Mouse (Mus musculus) adrenal gland, postnatal 4 days (tissue): Measurements from ENCODE around the gene Epn2. TPM values are rescaled to one million over a fixed set of nuclear protein-coding genes. Genes with fewer than 3 reads are reported as not detected.
"Not testable (repeated sequence)": the region's sequence is repeated elsewhere in the genome, so short reads cannot be mapped to it uniquely, and the experiment has no call there.

Source experiments
- DNase-seq, 2 experiments: peaks; one replicate each; pipeline ENCODE4 v3.0.0; 2021 to 2022; ENCODE audit warnings: low spot score in 2 of 2, mixed read lengths in 2 of 2
- total RNA-seq, 2 experiments: library from RNA; stranded (reverse); gene quantifications; 2 replicates each; pipeline ENCODE4 v1.2.3; 2021

Gene Epn2
- total RNA-seq, 2 experiments from 2014 or later = 38.5 to 44.2 TPM

- DNase-seq = no peak
These were observed 13.6 kb upstream of the Epn2 start for GRCm38 (mm10) chr11:61593069-61593468.

DNA sequence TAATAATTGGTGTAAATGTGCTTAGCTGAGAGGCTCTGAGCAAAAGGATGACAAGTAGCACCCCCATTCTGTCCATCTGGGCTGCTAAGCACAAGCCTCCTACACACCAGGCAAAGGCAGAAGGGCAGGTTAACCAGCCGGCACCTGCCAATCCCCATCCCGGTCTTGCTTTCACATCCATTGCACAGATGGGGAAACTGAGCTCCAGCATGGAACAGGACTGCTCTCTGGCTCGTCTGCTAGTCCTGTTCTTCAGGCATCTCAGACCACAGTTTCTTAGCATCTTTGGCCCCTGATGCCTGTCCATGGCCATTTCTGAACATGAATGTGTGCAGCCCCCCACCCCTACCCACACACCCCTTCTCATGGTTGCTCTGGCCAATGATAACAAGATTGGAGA lies 12.6 kb upstream of the Epn2 start:
- DNase-seq = no peak

DNA sequence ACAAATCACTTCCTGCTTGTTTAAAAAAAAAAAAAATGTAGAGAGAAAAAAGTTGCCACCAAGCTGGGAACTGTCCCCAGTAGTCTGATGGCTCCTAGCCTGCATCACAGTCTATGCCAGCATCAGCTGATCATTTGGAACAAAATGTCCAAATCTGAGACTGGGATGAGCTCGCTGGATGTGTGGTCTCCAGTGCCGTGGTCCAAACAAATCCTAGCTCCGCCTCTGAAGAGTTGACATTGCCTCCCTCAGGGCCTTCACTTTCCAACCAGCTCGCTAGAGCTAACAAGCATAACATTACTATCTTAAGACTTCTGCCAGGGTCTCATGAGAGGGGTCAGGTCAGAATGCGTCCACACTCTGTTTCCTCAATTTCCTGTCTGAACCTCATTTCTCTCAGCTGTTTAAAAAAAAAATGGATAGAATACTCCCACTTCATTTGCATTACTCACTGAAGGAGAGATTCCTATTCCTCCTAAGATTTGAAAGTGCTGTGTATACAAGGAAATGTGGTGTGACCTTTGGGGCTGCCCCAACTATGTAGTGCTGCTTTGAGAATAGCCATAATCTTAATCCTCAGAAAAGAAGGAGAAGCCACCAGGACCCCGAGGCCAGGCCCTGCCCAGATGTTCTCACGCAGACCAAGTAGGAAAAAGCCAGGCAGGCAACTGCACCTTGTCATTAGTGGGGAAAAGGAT lies 11.2 kb upstream of the Epn2 start:
- DNase-seq = no peak

GRCm38 (mm10) chr11:61585421-61585820 lies 5.9 kb upstream of the Epn2 start:
- no peak for DNase-seq

- no peak for DNase-seq
These were observed 5.3 kb upstream of the Epn2 start for GRCm38 (mm10) chr11:61584830-61585229.

DNA sequence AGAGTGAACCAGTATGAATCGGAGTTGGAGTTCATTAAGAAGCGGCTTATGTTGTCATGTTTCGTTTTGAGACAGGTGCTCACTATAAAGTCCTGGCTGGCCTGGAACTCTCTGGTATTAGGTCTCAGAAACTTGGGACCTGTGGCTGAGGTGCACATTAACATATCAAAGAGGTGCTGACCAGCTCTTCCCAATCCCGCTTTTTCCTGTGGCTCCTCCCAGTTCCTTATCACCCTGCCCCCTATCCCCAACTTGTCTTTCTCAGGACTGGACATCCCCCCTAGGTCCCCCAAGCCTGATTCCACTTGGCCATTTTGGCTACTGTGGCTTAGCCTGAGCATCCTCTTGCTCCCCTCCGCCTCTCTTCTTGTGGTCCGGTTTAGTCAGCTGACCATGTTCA lies 4.6 kb upstream of the Epn2 start:
- no peak for DNase-seq

- DNase-seq = not testable (repeated sequence)
These were observed 3.3 kb upstream of the Epn2 start for GRCm38 (mm10) chr11:61582808-61583207.

- DNase-seq = no peak
These were observed 443 bp upstream of the Epn2 start for GRCm38 (mm10) chr11:61579878-61580381.

GRCm38 (mm10) chr11:61578541-61578982 lies 925 bp downstream of the Epn2 start:
- no peak for DNase-seq

DNA sequence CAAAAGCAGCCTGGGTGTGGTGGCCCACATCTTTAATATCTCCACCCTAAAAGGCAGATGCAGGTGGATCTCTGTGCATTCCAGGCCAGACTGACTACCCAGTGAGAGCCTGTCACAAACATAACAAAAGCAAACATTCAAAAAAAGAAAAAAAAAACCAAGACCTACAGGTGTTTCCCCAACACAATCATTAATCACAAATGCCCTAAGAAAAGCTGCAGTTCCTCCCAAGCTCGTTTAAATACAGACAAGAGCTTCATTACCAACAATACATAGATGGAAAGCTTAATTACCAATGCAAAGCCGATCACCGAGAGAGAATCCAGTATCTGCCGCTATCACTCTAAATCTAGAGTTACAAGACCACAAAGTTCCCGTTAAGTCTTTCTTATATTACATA lies 1.5 kb downstream of the Epn2 start:
- DNase-seq = no peak

DNA sequence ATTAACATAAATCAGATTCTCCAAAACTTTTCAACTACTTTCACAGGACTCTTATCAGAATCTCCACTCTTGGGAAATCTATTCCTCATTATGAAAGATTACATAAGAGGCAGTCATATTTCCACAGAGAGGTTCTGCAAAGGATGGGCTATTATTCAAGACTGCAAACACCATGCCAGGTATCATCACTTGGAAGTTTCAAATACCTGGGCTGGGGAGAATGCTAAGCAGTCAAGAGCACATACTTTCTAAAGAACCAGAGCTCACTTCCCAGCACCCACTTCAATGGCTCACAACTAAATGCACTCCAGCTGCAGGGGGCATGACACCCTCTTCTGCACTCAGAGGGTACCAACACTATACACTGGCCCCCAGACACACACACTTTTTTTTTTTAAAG lies 2.1 kb downstream of the Epn2 start:
- no peak for DNase-seq

GRCm38 (mm10) chr11:61573266-61573665 lies 6.2 kb downstream of the Epn2 start:
- DNase-seq = no peak

DNA sequence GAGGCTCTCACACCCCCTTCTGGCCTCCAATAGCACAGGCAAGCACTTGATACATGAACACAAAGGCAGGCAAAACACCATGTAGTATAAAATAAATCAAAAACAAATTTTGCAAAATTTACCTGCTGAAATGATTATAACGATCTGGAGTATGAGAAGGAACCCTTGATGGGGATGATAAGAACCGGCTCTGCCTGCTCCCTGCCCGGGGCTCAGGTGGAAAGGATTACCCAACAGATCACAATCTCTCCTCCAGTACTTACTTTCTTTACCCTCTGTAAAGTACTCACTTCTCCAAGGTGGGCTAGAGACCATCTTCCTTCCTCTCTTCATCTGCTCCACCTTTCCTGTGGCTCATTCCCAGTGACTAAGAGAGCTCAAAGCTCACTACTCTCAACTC lies 8.3 kb downstream of the Epn2 start:
- no peak for DNase-seq

DNA sequence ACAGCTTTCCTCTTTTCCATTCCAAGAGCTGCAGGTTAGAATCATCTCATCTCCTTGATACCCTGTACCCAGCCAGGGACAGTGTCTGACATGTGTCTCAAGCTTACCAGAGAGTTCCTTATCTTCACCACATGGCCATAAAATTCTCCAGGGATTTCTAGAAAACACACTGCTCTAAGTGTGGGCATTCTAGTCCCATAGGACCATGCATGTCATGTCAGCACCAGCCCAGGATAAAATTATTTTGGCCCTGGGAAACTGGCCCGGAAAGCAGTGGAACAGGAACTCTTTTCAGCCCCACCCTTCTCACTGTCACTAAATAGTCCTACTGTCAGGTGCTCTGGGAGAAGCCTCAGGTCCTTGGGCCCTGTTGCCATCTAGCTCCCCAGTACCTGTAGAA lies 9.8 kb downstream of the Epn2 start:
- no peak for DNase-seq

DNA sequence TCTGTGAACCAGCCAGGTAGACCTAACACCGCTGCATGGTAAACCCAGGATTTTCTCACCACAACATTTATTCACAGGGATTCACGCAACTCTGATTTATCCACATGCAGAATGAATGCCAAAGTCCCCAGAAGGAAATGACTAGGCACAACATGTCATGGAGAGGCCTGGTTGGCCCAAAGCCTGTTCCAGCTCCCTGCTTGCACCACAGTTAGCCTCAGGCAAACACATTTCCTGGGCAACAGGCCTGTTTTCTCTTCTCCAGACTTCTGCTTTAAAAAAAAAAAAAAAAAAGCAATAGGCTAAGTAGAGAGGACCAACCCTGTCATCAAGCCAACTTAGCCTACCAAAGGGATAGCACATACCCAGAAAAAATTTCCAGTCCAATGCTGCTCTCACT lies 14.9 kb downstream of the Epn2 start:
- no peak for DNase-seq

GRCm38 (mm10) chr11:61563939-61564338 lies 15.5 kb downstream of the Epn2 start:
- no peak for DNase-seq

- no peak for DNase-seq
These were observed 17.1 kb downstream of the Epn2 start for GRCm38 (mm10) chr11:61562421-61562820.

- no peak for DNase-seq
These were observed 19.9 kb downstream of the Epn2 start for GRCm38 (mm10) chr11:61559572-61559971.

DNA sequence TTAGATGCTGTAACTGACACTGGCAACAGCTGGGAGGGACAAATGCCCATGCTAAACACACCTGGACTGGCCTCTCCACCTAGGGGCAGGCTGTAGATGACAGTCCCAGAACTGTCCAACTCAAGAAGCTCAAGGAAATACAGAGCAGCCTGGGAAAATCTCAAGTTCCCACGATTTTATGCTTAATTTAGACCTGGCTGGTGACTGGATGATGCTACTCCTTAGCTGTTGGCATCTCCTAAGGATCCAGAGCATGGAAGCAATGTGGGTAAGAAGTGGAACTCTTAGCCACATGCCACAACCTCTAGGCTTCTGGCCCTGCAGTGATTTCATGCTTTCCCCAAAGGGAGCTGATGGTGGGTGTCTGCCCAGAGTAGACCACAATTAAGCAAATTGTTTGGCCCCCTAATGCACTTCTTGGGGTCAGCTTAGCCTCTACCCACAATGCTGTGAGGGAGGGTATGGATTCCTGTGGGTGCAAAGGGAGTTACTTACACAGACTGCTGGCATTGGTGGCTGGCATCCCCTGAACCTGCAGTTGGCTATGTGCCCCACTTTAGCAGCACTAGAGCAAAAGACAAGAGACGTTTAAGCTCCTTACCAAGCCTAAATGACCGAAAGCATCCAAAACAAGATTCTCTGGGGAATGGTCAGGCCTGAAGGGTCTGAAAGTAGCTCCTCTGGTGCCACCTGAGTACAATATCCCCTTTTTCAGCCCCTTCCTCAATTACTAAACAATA lies 26.3 kb downstream of the Epn2 start:
- no peak for DNase-seq

- DNase-seq = no peak
These were observed 28.9 kb downstream of the Epn2 start for GRCm38 (mm10) chr11:61550631-61551030.

GRCm38 (mm10) chr11:61547710-61548109 lies 31.8 kb downstream of the Epn2 start:
- DNase-seq = no peak

- no peak for DNase-seq
These were observed 33.0 kb downstream of the Epn2 start for GRCm38 (mm10) chr11:61546452-61546851.

- no peak for DNase-seq
These were observed 33.9 kb downstream of the Epn2 start for GRCm38 (mm10) chr11:61545586-61545985.
